Mouse (Mus musculus): ENCODE results near the gene Kcnip2. TPM values are rescaled to one million over a fixed set of nuclear protein-coding genes. Genes with fewer than 3 reads are reported as not detected.
A peak's percentile ranks its signal among the peaks of the same experiment; 100 is the strongest.

The Kcnip2 gene
- polyA plus RNA-seq (2016; fragmentation: Nextera tagmentation; extraction: Ambion mirVana) = 1.2 and 1.9 TPM in 2 replicates

DNA sequence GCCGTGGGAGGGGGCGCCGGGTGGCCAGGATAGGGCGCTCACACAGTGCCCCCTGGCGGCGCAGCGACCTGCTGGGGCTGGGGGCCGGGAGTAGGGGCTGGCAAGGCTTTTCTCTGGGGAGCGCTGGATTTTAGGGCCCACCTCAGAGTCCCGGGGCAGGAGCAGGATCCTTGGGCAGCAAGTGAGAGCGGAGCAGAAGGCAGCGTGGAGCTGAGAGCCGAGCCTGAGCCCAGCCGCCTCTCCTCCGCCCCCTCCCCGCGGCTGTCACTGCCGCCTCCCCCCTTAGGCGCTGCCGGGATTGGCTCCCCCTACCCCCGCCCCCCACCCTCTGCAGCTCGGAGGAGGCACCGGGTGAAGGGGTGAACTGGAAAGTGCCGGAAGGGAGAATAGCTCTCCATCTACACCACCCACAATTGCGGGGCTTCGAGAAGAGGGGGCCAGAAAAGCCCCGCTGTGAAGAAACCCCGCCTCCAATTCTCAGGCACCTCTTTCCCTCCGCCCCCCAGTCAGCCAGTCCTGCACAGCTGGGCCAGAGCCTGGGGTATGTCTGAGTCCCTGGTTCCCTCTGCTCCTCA is at the start of gene Kcnip2:
TSS of gene Kcnip2 (minus strand) at position 231 of the 575 bp plus-strand sequence.
- H3K9ac ChIP-seq (replicated peaks) = peak within 1 kb of the TSS; percentile 60
- H3K36me3 ChIP-seq = no peaks in the 10 kb centered on the region
- H3K4me2 ChIP-seq (replicated peaks) = peak within 1 kb of the TSS; percentile 93
- WGBS = under 1% methylated on average over 18 of the region's 29 CpGs
- H3K9me3 ChIP-seq = no peaks in the 10 kb centered on the region
- peak within 1 kb of the TSS; percentile 46 for H3K4me3 ChIP-seq
- H3K4me1 ChIP-seq = peaks cover 49% of the 10 kb centered on the region
- H3K27me3 ChIP-seq = peaks cover 51% of the 10 kb centered on the region
- ATAC-seq (ENCODE audit: low FRiP score, low read depth) = peak; percentile 64
- H3K27ac ChIP-seq (replicated peaks) = no peak within 1 kb of the TSS

DNA sequence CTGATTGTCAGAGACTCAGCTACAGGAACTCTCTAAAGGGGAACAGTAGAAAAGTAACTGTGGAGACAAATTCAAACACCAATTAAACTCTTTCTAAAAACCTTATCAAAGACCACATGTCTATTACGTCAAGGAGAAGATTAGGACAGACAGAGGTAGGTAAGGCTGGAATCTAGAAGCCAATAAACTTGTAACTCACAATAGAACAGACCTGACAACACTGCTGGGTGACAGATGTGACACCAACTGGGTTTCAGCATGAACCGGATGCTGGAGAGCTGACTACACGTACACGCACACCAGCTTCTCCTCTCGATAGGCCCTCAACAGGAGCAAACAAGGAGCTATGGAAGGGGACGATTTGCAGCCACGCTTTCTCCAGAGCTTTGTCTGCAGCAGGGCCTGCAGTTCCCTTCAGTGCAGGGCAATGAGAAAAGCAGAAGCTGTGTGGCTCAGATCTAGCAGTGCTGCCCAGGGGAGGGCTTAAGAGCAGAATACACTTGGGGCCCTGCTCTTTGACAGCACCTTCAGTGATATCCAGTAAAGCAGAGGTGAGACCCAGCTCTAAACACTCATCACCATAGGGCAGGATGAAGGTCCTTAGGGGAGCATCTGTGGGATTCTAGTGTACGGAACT is 39.5 kb upstream of the Kcnip2 start:
- WGBS = 78% methylated on average over 8 of the region's 8 CpGs
- no peaks in the 10 kb centered on the region for H3K36me3 ChIP-seq
- no peak overlapping the region for H3K27ac ChIP-seq (replicated peaks)
- no peak overlapping the region for H3K9ac ChIP-seq (replicated peaks)
- H3K4me2 ChIP-seq (replicated peaks) = no peak overlapping the region
- H3K4me3 ChIP-seq = no peak overlapping the region
- ATAC-seq (ENCODE audit: low FRiP score, low read depth) = no peak
- peaks cover 4% of the 10 kb centered on the region; the same call in 1 of the 2 replicates for H3K4me1 ChIP-seq
- no peaks in the 10 kb centered on the region for H3K9me3 ChIP-seq
- no peaks in the 10 kb centered on the region for H3K27me3 ChIP-seq

DNA sequence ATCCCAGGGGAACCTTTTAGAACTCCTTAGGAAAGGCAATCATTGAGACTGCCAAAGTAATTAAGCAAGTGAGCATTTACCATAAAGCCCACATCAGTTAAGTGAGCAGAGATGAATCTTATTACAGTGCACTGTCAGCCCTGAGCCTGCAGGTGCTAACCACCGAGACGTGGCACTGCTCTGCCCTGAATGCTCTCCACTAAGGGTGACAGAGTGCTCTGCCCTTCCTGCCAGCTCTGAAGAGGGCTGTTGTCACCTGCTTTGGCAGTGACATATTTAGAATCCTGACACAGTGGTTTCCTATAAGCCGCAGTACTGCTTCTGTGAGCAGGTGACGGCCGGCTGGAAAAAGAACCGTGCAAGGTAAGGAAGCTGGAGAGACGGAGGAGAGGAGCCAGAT is 38.7 kb upstream of the Kcnip2 start:
- Histone ChIP-seq H3K4me1 (peaks cover 4% of the 10 kb centered on the region; the same call in 1 of the 2 replicates), H3K36me3 (no peaks in the 10 kb centered on the region), H3K27ac (replicated peaks) (no peak overlapping the region), H3K4me3 (no peak overlapping the region), H3K4me2 (replicated peaks) (no peak overlapping the region), H3K27me3 (no peaks in the 10 kb centered on the region), H3K9me3 (no peaks in the 10 kb centered on the region), H3K9ac (replicated peaks) (no peak overlapping the region)
- WGBS = 79% methylated on average over 7 of the region's 7 CpGs
- ATAC-seq (ENCODE audit: low FRiP score, low read depth) = no peak

DNA sequence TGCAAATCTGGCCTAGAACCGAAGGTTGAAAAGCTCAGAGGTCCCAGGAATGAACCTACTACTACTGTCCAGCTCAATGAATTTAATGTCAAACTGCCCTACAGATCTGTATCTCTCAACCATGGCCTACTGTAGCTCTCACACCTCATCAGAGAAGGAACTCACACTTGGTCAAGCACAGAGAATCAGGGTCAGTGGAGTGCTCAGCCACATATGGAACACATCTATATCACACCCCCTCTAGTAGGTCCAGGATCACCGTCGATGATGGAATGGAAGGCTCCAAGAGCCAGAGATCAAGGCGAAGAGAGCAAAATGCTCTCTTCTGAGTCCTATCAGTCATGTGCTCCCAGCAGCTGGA is 31.9 kb upstream of the Kcnip2 start:
- ATAC-seq (ENCODE audit: low FRiP score, low read depth) = no peak
- Histone ChIP-seq H3K9ac (replicated peaks) (no peak overlapping the region), H3K9me3 (no peaks in the 10 kb centered on the region), H3K4me3 (no peak overlapping the region), H3K4me1 (peaks cover 15% of the 10 kb centered on the region), H3K4me2 (replicated peaks) (no peak overlapping the region), H3K27me3 (no peaks in the 10 kb centered on the region), H3K27ac (replicated peaks) (no peak overlapping the region), H3K36me3 (0 out of 2 replicates have a peak, but pooled peaks cover 4% of the 10 kb centered on the region)
- WGBS = 94% methylated on average over 4 of the region's 4 CpGs

DNA sequence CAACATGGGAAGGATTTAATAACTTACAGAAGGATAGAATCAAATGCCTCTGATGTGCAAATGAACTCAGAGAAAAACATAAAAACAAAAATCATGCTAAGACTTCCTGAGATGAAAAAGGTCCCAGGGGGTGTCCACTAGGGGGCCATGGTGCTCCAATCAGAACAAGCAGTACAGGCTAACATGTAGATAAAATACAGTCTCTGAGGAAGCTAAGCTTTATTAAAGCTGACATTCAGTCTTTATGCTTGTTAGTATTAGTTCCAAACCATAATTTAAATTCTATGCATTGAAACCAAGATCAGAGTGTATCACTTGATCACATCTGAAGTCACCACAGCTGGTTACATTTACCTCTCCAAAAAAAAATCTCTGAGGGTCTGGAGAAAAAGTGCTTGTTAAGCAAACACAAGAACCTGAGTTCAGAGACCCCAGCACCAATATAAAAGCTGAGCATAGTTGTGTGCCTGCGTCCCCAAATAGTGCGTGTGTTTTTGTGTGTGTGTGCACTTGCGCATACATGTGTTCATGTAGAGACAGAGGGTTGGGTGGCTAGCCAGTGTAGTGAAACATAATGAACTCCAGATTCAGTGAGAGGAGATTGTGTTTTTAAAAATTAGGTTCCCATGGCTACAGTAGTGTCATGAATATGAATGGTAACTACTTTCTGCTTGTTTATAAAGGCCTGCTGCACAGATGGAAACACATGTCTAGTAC is 31.3 kb upstream of the Kcnip2 start:
- H3K4me3 ChIP-seq = no peak overlapping the region
- H3K4me2 ChIP-seq (replicated peaks) = no peak overlapping the region
- H3K36me3 ChIP-seq = 0 out of 2 replicates have a peak, but pooled peaks cover 4% of the 10 kb centered on the region
- no peaks in the 10 kb centered on the region for H3K27me3 ChIP-seq
- H3K9me3 ChIP-seq = no peaks in the 10 kb centered on the region
- ATAC-seq (ENCODE audit: low FRiP score, low read depth) = no peak
- 92% methylated on average over 3 of the region's 3 CpGs for WGBS
- H3K27ac ChIP-seq (replicated peaks) = no peak overlapping the region
- no peak overlapping the region for H3K9ac ChIP-seq (replicated peaks)
- H3K4me1 ChIP-seq = peaks cover 15% of the 10 kb centered on the region

DNA sequence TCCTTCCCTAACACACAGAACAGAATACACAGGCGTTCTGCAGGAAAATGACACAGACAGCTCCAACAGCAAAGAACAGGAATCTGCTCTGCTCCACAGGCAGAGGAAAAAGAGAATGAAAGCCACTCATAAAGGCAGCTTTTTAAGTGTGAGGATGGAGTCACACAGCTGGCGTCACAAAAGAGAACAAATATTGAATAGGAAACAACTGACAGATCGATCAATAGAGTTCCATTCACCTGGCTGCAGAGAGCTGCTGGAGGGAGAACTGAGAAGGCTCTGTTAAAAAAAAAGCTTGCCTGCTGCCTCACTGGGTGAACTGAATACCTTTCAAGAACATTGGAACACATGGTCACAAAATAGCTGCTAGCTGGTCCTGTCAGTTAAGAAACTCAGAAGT is 28.3 kb upstream of the Kcnip2 start:
- no peak overlapping the region for H3K4me3 ChIP-seq
- WGBS = 39% methylated on average over 3 of the region's 3 CpGs

DNA sequence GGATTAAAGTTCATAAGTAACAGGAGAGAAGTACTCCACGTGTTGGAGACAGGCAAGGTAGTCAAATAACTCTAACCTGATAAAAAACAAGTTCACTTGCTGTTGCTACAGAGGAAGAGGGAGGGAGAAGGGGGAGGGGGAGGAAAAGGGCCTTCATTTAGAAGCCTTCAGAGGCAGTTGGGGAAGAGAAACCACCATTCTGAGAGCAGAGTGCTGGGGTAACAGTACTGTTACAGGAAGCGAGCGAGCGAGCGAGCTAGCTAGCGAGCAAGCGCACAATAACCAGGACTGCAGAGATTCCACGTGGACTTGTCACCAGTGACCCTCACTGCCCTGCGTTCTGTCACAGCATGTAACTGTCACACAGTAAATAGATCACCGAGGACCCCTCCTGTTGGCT is 27.6 kb upstream of the Kcnip2 start:
- 50% methylated on average over 10 of the region's 10 CpGs for WGBS
- Histone ChIP-seq H3K4me3 (no peak overlapping the region), H3K9me3 (no peaks in the 10 kb centered on the region), H3K9ac (replicated peaks) (no peak overlapping the region), H3K36me3 (0 out of 2 replicates have a peak, but pooled peaks cover 4% of the 10 kb centered on the region), H3K4me1 (peaks cover 15% of the 10 kb centered on the region), H3K27ac (replicated peaks) (no peak overlapping the region), H3K27me3 (no peaks in the 10 kb centered on the region), H3K4me2 (replicated peaks) (no peak overlapping the region)
- no peak for ATAC-seq (ENCODE audit: low FRiP score, low read depth)

More for the DNA sequence above, 28.3 kb upstream of the Kcnip2 start:
- no peak overlapping the region for H3K9ac ChIP-seq (replicated peaks)
- no peak for ATAC-seq (ENCODE audit: low FRiP score, low read depth)
- no peaks in the 10 kb centered on the region for H3K27me3 ChIP-seq
- H3K9me3 ChIP-seq = no peaks in the 10 kb centered on the region
- no peak overlapping the region for H3K27ac ChIP-seq (replicated peaks)
- peaks cover 15% of the 10 kb centered on the region for H3K4me1 ChIP-seq
- 0 out of 2 replicates have a peak, but pooled peaks cover 4% of the 10 kb centered on the region for H3K36me3 ChIP-seq
- H3K4me2 ChIP-seq (replicated peaks) = no peak overlapping the region

DNA sequence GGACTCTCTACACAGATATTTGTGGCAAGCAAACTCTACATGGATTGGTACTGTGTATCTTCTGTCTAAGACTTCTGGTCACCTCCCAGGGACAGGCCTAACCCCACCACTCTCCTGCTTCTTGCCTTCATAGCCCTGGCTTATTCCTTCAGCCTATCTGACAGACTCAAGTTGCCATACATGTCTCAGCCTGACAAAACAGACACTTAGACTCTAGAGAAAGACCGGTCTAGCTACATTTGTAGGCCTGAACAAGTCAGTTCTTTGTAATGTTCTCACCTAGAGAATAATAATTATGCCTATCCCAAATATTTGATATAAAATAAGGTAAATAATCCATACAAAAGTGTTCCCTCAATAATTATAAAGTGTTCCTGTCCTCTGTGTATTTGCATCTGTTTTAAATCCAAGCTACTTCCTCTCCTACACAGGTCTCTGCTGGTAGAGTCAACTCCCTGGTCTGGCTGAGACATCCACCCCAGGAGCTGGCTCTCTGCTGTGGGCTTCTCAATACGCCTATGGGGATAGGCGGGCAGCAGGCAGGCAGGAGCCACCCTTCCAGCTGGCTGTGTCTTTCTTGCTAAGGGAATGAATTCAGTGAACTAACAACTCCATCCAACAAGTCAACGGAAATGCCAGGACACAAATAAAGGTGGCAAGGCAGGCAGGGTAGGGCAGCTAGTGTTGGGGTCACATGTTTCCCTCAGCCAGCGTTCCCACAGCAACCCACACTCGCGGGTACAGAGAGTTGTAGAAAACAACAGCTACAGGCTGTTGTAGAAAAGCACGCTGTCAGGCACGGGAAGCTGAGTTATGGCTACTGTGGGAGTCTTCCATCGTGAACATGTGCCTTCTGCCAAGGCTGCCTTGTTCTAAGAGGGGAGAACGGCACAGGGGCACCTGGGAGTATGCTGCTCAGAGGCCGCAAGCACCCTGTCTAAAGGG is 21.5 kb upstream of the Kcnip2 start:
- no peak for ATAC-seq (ENCODE audit: low FRiP score, low read depth)
- Histone ChIP-seq H3K4me1 (no peaks in the 10 kb centered on the region), H3K4me2 (replicated peaks) (no peak overlapping the region), H3K9ac (replicated peaks) (no peak overlapping the region), H3K9me3 (no peaks in the 10 kb centered on the region), H3K27me3 (no peaks in the 10 kb centered on the region), H3K36me3 (no peaks in the 10 kb centered on the region), H3K27ac (replicated peaks) (no peak overlapping the region), H3K4me3 (no peak overlapping the region)
- WGBS = 89% methylated on average over 12 of the region's 12 CpGs

DNA sequence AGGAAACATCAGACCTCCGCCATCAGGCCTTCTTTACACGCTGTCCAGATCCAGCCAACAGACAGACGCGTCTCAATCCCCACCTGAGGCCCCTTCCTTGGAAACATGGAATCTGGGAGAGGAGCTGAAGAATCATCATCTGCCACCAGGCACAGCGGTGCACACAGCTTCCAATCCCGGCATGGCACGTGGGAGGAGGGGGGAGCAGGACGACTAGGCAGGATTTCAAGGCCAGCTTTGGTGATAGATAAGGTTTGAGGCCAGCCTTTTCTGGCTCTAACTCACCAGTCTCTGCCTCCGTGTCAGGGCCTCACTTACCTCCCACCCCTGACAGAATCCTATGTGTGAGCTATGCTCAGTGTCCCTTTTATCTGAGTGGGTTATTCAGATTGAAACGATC is 19.6 kb upstream of the Kcnip2 start:
- Histone ChIP-seq H3K4me1 (no peaks in the 10 kb centered on the region), H3K27ac (replicated peaks) (no peak overlapping the region), H3K27me3 (no peaks in the 10 kb centered on the region), H3K9me3 (no peaks in the 10 kb centered on the region), H3K4me3 (no peak overlapping the region), H3K9ac (replicated peaks) (no peak overlapping the region), H3K4me2 (replicated peaks) (no peak overlapping the region), H3K36me3 (no peaks in the 10 kb centered on the region)
- no peak for ATAC-seq (ENCODE audit: low FRiP score, low read depth)
- WGBS = 85% methylated on average over 10 of the region's 10 CpGs

DNA sequence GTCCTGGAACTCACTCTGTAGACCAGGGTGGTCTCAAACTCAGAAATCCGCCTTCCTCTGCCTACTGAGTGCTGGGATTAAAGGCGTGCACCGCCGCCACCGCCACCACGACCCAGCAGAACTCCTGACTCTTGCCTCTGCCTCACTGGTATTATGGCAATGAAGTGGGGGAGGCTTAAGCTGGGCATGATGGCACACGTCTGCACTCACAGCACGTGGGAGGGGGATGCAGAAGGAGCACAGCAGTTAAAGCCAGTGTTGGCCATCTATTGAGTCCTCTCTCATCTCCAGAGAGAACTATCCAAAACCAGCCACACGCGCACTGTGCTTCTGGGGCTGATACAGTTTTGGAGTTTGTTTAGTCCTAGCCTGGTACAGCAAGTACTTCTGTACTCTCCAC is 17.8 kb upstream of the Kcnip2 start:
- H3K9ac ChIP-seq (replicated peaks) = no peak overlapping the region
- 87% methylated on average over 10 of the region's 10 CpGs for WGBS
- no peaks in the 10 kb centered on the region for H3K27me3 ChIP-seq
- no peak overlapping the region for H3K27ac ChIP-seq (replicated peaks)
- H3K4me2 ChIP-seq (replicated peaks) = no peak overlapping the region
- H3K36me3 ChIP-seq = no peaks in the 10 kb centered on the region
- no peaks in the 10 kb centered on the region for H3K9me3 ChIP-seq
- ATAC-seq (ENCODE audit: low FRiP score, low read depth) = no peak
- H3K4me3 ChIP-seq = no peak overlapping the region
- no peaks in the 10 kb centered on the region for H3K4me1 ChIP-seq

DNA sequence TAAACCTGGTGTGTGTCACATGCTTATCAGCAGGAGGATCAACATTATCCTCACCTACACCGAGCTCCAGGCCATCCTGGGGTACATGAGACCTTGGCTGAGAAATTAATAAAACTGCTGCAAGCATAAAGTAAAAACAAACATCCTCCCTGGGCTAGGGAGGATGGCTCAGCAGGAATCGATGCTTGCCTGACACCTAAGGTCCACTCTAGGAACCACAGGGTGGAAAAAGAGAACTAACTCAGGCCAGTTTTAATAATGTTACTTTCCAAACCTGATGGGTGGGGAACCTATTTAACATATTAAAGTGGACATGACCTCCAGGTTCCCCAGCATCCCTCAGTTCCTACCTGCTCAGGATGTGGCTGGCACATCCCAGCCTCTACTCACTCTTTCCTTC is 14.8 kb upstream of the Kcnip2 start:
- WGBS = 62% methylated on average over 2 of the region's 2 CpGs
- Histone ChIP-seq H3K27ac (replicated peaks) (no peak overlapping the region), H3K4me3 (no peak overlapping the region), H3K9me3 (no peaks in the 10 kb centered on the region), H3K9ac (replicated peaks) (no peak overlapping the region), H3K36me3 (no peaks in the 10 kb centered on the region; the same call in 1 of the 2 replicates), H3K4me2 (replicated peaks) (no peak overlapping the region), H3K4me1 (no peaks in the 10 kb centered on the region), H3K27me3 (no peaks in the 10 kb centered on the region)
- no peak for ATAC-seq (ENCODE audit: low FRiP score, low read depth)
